Mouse (Mus musculus) yolk sac, embryonic 10.5 days (tissue): ENCODE measurements at regions not wholly inside any gene's neighbourhood (a gene's known extent, or its start where the extent isn't known, plus 50 kb on each side); places are given as distances from the start of the nearest gene placed in this dataset.
A peak's percentile ranks its signal among the peaks of the same experiment; 100 is the strongest.

ENCODE experiments used
- DNase-seq: peaks from one replicate; pipeline ENCODE4 v3.0.0-alpha.2; 2017; ENCODE audit warnings: low spot score

- DNase-seq = no peak
Measured at GRCm38 (mm10) chr1:186505051-186505711, 200.6 kb downstream of the Tgfb2 start.

GRCm38 (mm10) chr1:186501726-186502125 lies 204.1 kb downstream of the Tgfb2 start:
- DNase-seq = no peak

- no peak for DNase-seq
Measured at GRCm38 (mm10) chr1:186497872-186498271, 207.9 kb downstream of the Tgfb2 start.

- no peak for DNase-seq
Measured at GRCm38 (mm10) chr1:186497333-186497732, 208.5 kb downstream of the Tgfb2 start.

- DNase-seq = no peak
Measured at GRCm38 (mm10) chr1:186494411-186494783, 211.4 kb downstream of the Tgfb2 start.

- no peak for DNase-seq
Measured at GRCm38 (mm10) chr1:186493664-186494410, 212.0 kb downstream of the Tgfb2 start.

- no peak for DNase-seq
Measured at GRCm38 (mm10) chr1:186482177-186482576, 223.6 kb downstream of the Tgfb2 start.

- DNase-seq = no peak
Measured at GRCm38 (mm10) chr1:186480019-186480418, 225.8 kb downstream of the Tgfb2 start.

- DNase-seq = peak; percentile 40
Measured at GRCm38 (mm10) chr1:186478428-186479238, 227.2 kb downstream of the Tgfb2 start.

GRCm38 (mm10) chr1:186474844-186475243 lies 230.9 kb downstream of the Tgfb2 start:
- DNase-seq = no peak

GRCm38 (mm10) chr1:186474385-186474784 lies 231.4 kb downstream of the Tgfb2 start:
- DNase-seq = no peak

GRCm38 (mm10) chr1:186472955-186473354 lies 232.8 kb downstream of the Tgfb2 start:
- DNase-seq = no peak

- DNase-seq = no peak
Measured at GRCm38 (mm10) chr1:186465526-186465925, 240.3 kb downstream of the Tgfb2 start.

- no peak for DNase-seq
Measured at GRCm38 (mm10) chr1:186460742-186461141, 245.0 kb downstream of the Tgfb2 start.

- DNase-seq = no peak
Measured at GRCm38 (mm10) chr1:186458099-186458637, 247.6 kb downstream of the Tgfb2 start.

- DNase-seq = no peak
Measured at GRCm38 (mm10) chr1:186457098-186457497, 248.7 kb downstream of the Tgfb2 start.

- no peak for DNase-seq
Measured at GRCm38 (mm10) chr1:186456131-186456530, 249.7 kb downstream of the Tgfb2 start.

GRCm38 (mm10) chr1:186455177-186455660 lies 250.6 kb downstream of the Tgfb2 start:
- no peak for DNase-seq

GRCm38 (mm10) chr1:186454393-186455085 lies 251.2 kb downstream of the Tgfb2 start:
- no peak for DNase-seq

- peak; percentile 22 for DNase-seq
Measured at GRCm38 (mm10) chr1:186448841-186449650, 256.7 kb downstream of the Tgfb2 start.

- DNase-seq = no peak
Measured at GRCm38 (mm10) chr1:186447521-186447920, 258.3 kb downstream of the Tgfb2 start.
